Mouse (Mus musculus) gastrocnemius, adult 2 months (tissue): ENCODE results near the gene Arl8b. TPM values are rescaled to one million over a fixed set of nuclear protein-coding genes. Genes with fewer than 3 reads are reported as not detected.

Source experiments
- DNase-seq: peaks from one replicate; pipeline ENCODE4 v3.0.0; 2022
- H3K27ac ChIP-seq: fragments of 200-600 bp; 2 replicates; pipeline ENCODE4 v1.8.1; 2022; ENCODE audit warnings: mild to moderate bottlenecking
- H3K4me3 ChIP-seq: fragments of 200-600 bp; 2 replicates; pipeline ENCODE4 v1.8.1; 2022; ENCODE audit warnings: mild to moderate bottlenecking, moderate library complexity
- CTCF ChIP-seq: fragments of 200-600 bp; IDR thresholded peaks from 2 replicates; pipeline ENCODE4 v1.8.1; 2022; ENCODE audit warnings: antibody characterized with exemption, mild to moderate bottlenecking, moderate library complexity
- intact Hi-C: fragments of 180-260 bp; cut with DNase I; formaldehyde crosslinking; loops from one replicate; pipeline ENCODE4 v1.15.1; 2025
- total RNA-seq, 2 experiments: library from RNA; stranded (reverse); gene quantifications; 2 replicates each; pipeline ENCODE4 v1.2.3; 2021

The Arl8b gene
- total RNA-seq, 2 experiments from 2014 or later, result 110 to 120 TPM

- peak; percentile 71 for DNase-seq
- intact Hi-C loops, result loop anchor here (1.0 kb wide), 1 partner anchor 46 kb away; the partner anchor contains the start of gene Arl8b
- TF ChIP-seq CTCF, result no peak
Measured at GRCm38 (mm10) chr6:108828872-108829271, 46.0 kb downstream of the Arl8b start.

GRCm38 (mm10) chr6:108829386-108830370 lies 46.8 kb downstream of the Arl8b start:
- peak; percentile 59 for DNase-seq
- no peak for TF ChIP-seq CTCF
- intact Hi-C loops, result no loop called here
- H3K4me3 ChIP-seq, result peak overlapping the region; percentile 94
- H3K27ac ChIP-seq, result peak overlapping the region; percentile 97

More at GRCm38 (mm10) chr6:108828872-108829271, 46.0 kb downstream of the Arl8b start:
- Histone ChIP-seq H3K4me3 (peak overlapping the region; percentile 94), H3K27ac (peak overlapping the region; percentile 97)

- Histone ChIP-seq H3K4me3 (no peak overlapping the region), H3K27ac (no peak overlapping the region)
- no peak for TF ChIP-seq CTCF
- no peak for DNase-seq
- intact Hi-C loops, result no loop called here
Measured at GRCm38 (mm10) chr6:108832170-108832569, 49.3 kb downstream of the Arl8b start.

GRCm38 (mm10) chr6:108832989-108833388 lies 50.1 kb downstream of the Arl8b start:
- H3K27ac ChIP-seq, result no peak overlapping the region
- intact Hi-C loops, result no loop called here
- DNase-seq, result no peak
- H3K4me3 ChIP-seq, result no peak overlapping the region
- no peak for TF ChIP-seq CTCF

- H3K27ac ChIP-seq, result no peak overlapping the region
- intact Hi-C loops, result no loop called here
- no peak overlapping the region for H3K4me3 ChIP-seq
- no peak for TF ChIP-seq CTCF
- no peak for DNase-seq
Measured at GRCm38 (mm10) chr6:108833963-108834697, 51.2 kb downstream of the Arl8b start.

GRCm38 (mm10) chr6:108835765-108836691 lies 53.1 kb downstream of the Arl8b start:
- peak overlapping the region; percentile 67 for H3K27ac ChIP-seq
- intact Hi-C loops, result no loop called here
- peak; percentile 48 for DNase-seq
- TF ChIP-seq CTCF, result no peak
- H3K4me3 ChIP-seq, result peak overlapping the region; percentile 39; the same call in 1 of the 2 replicates

GRCm38 (mm10) chr6:108837081-108837480 lies 54.2 kb downstream of the Arl8b start:
- intact Hi-C loops, result no loop called here
- peak overlapping the region; percentile 67 for H3K27ac ChIP-seq
- no peak for DNase-seq
- no peak for TF ChIP-seq CTCF
- no peak overlapping the region for H3K4me3 ChIP-seq

GRCm38 (mm10) chr6:108837958-108838357 lies 55.1 kb downstream of the Arl8b start:
- DNase-seq, result no peak
- Histone ChIP-seq H3K4me3 (no peak overlapping the region), H3K27ac (no peak overlapping the region)
- no peak for TF ChIP-seq CTCF
- intact Hi-C loops, result no loop called here

GRCm38 (mm10) chr6:108839432-108839831 lies 56.5 kb downstream of the Arl8b start:
- Histone ChIP-seq H3K4me3 (no peak overlapping the region), H3K27ac (no peak overlapping the region)
- DNase-seq, result no peak
- TF ChIP-seq CTCF, result no peak
- intact Hi-C loops, result no loop called here

GRCm38 (mm10) chr6:108840861-108841640 lies 58.2 kb downstream of the Arl8b start:
- no peak for DNase-seq
- H3K27ac ChIP-seq, result no peak overlapping the region
- no peak overlapping the region for H3K4me3 ChIP-seq
- intact Hi-C loops, result no loop called here
- no peak for TF ChIP-seq CTCF

- no peak for DNase-seq
- no peak overlapping the region for H3K27ac ChIP-seq
- no peak overlapping the region for H3K4me3 ChIP-seq
- no peak for TF ChIP-seq CTCF
- intact Hi-C loops, result no loop called here
Measured at GRCm38 (mm10) chr6:108843664-108844063, 60.8 kb downstream of the Arl8b start.

- Histone ChIP-seq H3K4me3 (no peak overlapping the region), H3K27ac (no peak overlapping the region)
- no peak for TF ChIP-seq CTCF
- no peak for DNase-seq
- intact Hi-C loops, result no loop called here
Measured at GRCm38 (mm10) chr6:108844093-108844492, 61.2 kb downstream of the Arl8b start.
